Mouse (Mus musculus) limb, embryonic 11.5 days (tissue): ENCODE measurements around the gene Panx3. TPM values are rescaled to one million over a fixed set of nuclear protein-coding genes. Genes with fewer than 3 reads are reported as not detected.

Experiments used
- ATAC-seq: fragments of 200-750 bp; cut with Nextera tagmentation; 2 replicates; pipeline ENCODE4 v1.8.0; 2017; ENCODE audit warnings: low read depth; ENCODE audit not compliant: insufficient number of reproducible peaks, low FRiP score, low TSS enrichment
- DNase-seq: peaks from one replicate; pipeline ENCODE4 v3.0.0-alpha.2; 2015; ENCODE audit warnings: low spot score
- H3K27ac ChIP-seq: fragments of 300-500 bp; sonication (generic); replicated peaks from 2 replicates; pipeline ENCODE4 v1.5.1; 2014; ENCODE audit warnings: low read depth, mild to moderate bottlenecking, low read length
- H3K27me3 ChIP-seq: fragments of 300-500 bp; sonication (generic); 2 replicates; pipeline ENCODE4 v1.6.1; 2014; ENCODE audit warnings: mild to moderate bottlenecking, low read length, mixed read lengths; ENCODE audit not compliant: control insufficient read depth, insufficient read depth
- H3K36me3 ChIP-seq: fragments of 300-500 bp; sonication (generic); 2 replicates; pipeline ENCODE4 v1.6.1; 2014; ENCODE audit warnings: mild to moderate bottlenecking, low read length, moderate library complexity, mixed read lengths; ENCODE audit not compliant: control insufficient read depth, insufficient read depth
- H3K4me1 ChIP-seq: fragments of 300-500 bp; sonication (generic); 2 replicates; pipeline ENCODE4 v1.6.1; 2014; ENCODE audit warnings: low read length, mixed read lengths; ENCODE audit not compliant: control insufficient read depth, insufficient read depth
- H3K4me2 ChIP-seq: fragments of 300-500 bp; sonication (generic); 2 replicates; pipeline ENCODE4 v1.6.1; 2014; ENCODE audit warnings: low read depth, mild to moderate bottlenecking, moderate library complexity; ENCODE audit not compliant: severe bottlenecking
- H3K4me3 ChIP-seq: fragments of 300-500 bp; sonication (generic); 2 replicates; pipeline ENCODE4 v1.5.1; 2014; ENCODE audit warnings: low read depth, low read length
- H3K9ac ChIP-seq: fragments of 300-500 bp; sonication (generic); 2 replicates; pipeline ENCODE4 v1.6.1; 2014; ENCODE audit warnings: mild to moderate bottlenecking, low read length
- H3K9me3 ChIP-seq: fragments of 300-500 bp; sonication (generic); 2 replicates; pipeline ENCODE4 v1.6.1; 2016; ENCODE audit warnings: low read length; ENCODE audit not compliant: control insufficient read depth
- WGBS: fragments of 180-500 bp; shearing (Covaris S2); extraction: QIAGEN DNeasy Blood & Tissue Kit; methylation state at CpG from one replicate; pipeline ENCODE4 v1.1.7; 2014; 5-methylcytosine and 5-hydroxymethylcytosine counted together
- polyA plus RNA-seq: library from polyadenylated mRNA; unstranded; fragments of >200 nt; fragmentation: Nextera tagmentation; extraction: Ambion mirVana; gene quantifications from 2 replicates; pipeline ENCODE4 v1.2.1, GENCODE M21; 2014

The Panx3 gene
- polyA plus RNA-seq, 1 experiment from 2014 or later, result not detected

DNA sequence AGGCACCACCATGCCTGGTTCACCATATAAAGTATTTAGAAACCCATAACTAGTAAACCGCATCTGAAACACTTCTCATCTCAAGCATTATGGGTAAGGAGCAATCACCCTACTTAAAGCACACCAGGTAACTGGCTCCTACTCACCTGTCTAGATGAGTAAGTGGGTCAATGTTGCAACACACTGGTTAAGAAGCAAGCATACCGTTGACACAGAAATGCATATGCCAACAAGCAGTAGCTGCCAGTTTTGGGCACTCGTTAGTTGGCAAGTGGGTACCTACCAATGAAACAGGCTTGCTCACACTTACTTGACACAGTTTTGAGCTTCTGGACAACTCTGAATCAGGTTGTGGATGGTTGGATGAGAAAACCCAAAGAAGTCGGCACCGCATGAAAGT, 18.4 kb downstream of the Panx3 start:
- no peak for DNase-seq
- Histone ChIP-seq H3K27ac (no peak overlapping the region), H3K9me3 (no peaks in the 10 kb centered on the region), H3K36me3 (peaks cover 23% of the 10 kb centered on the region), H3K27me3 (no peaks in the 10 kb centered on the region), H3K9ac (no peak overlapping the region), H3K4me1 (no peaks in the 10 kb centered on the region), H3K4me3 (no peak overlapping the region), H3K4me2 (no peak overlapping the region)
- WGBS, result 94% methylated on average over 5 of the region's 5 CpGs
- no peak for ATAC-seq

DNA sequence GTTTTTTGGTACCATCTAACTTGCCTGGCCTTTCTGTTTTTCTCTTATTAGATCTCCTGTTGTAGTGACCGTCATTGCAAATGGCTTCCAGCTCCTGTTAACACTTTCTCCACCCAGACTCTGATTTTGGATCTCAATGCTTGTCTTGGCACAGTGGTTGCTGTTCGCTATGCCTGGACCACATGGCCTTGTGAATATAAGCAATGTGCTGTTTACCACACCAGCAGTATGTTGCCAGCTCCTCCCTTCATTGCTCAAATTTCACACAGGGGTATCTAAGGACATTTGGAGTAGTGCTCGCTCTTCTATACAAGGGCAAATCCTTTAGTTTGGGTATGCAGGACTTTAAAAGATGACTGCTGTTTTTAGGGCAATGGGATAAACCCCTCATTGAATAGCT, 22.8 kb downstream of the Panx3 start:
- Histone ChIP-seq H3K4me1 (no peaks in the 10 kb centered on the region), H3K4me3 (no peak overlapping the region), H3K27ac (no peak overlapping the region), H3K36me3 (peaks cover 17% of the 10 kb centered on the region), H3K9me3 (no peaks in the 10 kb centered on the region), H3K9ac (no peak overlapping the region), H3K27me3 (no peaks in the 10 kb centered on the region), H3K4me2 (no peak overlapping the region)
- DNase-seq, result no peak
- 84% methylated on average over 3 of the region's 3 CpGs for WGBS
- ATAC-seq, result no peak

DNA sequence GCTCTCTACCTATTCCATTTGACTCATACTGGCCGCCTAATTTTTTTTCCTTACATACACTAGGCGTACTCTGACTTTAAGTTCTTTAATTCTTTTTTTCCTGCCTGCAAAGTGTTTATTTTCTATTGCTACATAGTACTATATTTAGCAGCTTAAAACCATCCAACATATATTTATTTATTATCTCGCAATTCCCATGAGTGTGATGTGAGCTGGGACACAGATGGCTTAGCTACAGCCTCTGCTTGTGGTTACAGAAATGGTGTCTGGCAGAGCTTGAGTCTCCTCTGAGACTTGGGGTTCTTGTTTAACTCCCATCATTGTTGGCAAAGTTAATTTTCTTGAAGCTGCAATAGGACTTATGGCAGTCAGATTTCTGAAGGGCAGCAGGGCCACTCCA, 30.3 kb downstream of the Panx3 start:
- H3K9me3 ChIP-seq, result no peaks in the 10 kb centered on the region
- H3K9ac ChIP-seq, result no peak overlapping the region

DNA sequence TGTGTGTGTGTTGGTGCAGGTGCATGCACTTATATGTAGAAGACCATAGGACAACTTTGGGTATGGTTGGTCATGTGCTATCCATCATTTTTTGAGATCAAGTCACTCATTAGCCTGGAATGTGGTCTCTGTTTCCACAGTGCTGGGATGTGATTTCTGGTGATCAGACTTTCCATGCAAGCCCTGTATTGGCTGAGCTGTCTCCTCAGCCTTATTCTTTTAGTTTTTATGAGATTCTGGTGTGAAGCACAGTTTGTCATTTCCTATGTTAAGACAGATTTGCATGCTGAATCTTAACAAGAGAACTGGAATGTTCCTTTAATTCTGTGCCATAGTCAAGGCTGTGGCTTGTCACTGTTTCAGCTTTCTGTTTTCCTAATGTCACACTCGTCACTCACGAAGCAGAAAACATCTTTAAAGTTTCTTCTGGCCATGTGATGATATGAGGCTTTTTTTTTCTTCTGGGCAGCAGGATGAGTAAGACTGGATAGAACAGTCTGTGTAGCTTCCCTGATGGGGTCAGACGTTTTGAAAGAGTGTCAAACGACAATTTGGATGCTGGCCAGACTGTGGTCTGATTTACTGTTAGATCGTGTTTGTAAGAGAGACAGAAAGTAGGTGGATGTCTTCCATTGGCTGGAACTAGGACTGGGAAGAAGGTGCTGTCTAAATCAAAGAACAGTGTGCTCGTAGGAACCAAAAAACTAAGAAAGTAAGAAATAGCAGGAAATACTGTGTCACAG, 32.1 kb downstream of the Panx3 start:
- Histone ChIP-seq H3K36me3 (no peaks in the 10 kb centered on the region), H3K4me2 (no peak overlapping the region), H3K27me3 (no peaks in the 10 kb centered on the region), H3K27ac (no peak overlapping the region), H3K4me1 (no peaks in the 10 kb centered on the region), H3K4me3 (no peak overlapping the region), H3K9me3 (no peaks in the 10 kb centered on the region), H3K9ac (no peak overlapping the region)
- ATAC-seq (no peak), DNase-seq (no peak)
- WGBS, result 61% methylated on average over 6 of the region's 6 CpGs

More for the DNA sequence above, 30.3 kb downstream of the Panx3 start:
- Histone ChIP-seq H3K4me1 (no peaks in the 10 kb centered on the region), H3K27me3 (no peaks in the 10 kb centered on the region), H3K36me3 (no peaks in the 10 kb centered on the region), H3K27ac (no peak overlapping the region), H3K4me3 (no peak overlapping the region), H3K4me2 (no peak overlapping the region)
- DNase-seq, result no peak
- WGBS, result 87% methylated on average over 3 of the region's 3 CpGs
- no peak for ATAC-seq

DNA sequence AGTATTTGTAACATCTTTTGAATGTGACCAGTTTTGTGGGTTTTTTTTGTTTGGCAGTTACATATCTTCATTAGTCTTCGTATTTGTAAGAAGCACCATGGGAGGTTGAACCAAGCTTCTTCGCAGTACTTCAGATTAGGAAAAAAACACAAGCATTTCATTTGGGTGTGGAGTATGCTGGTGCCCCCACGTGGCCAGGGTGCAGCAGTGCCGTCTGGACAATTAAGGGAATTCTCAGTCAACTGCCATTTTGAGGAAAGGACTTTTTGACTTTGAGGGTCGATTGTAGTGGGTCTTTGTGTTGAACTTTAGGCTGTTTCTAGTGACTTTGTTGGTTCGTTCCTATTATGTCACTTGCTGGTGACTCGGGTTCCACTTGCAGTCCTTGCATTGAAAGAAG, 32.7 kb downstream of the Panx3 start:
- no peaks in the 10 kb centered on the region for H3K9me3 ChIP-seq
- no peaks in the 10 kb centered on the region for H3K36me3 ChIP-seq
- no peak overlapping the region for H3K4me2 ChIP-seq
- ATAC-seq (no peak), DNase-seq (peak; percentile 70)
- no peak overlapping the region for H3K27ac ChIP-seq
- H3K9ac ChIP-seq, result no peak overlapping the region
- no peaks in the 10 kb centered on the region for H3K27me3 ChIP-seq
- WGBS, result 17% methylated on average over 7 of the region's 7 CpGs
- no peaks in the 10 kb centered on the region for H3K4me1 ChIP-seq
- no peak overlapping the region for H3K4me3 ChIP-seq

DNA sequence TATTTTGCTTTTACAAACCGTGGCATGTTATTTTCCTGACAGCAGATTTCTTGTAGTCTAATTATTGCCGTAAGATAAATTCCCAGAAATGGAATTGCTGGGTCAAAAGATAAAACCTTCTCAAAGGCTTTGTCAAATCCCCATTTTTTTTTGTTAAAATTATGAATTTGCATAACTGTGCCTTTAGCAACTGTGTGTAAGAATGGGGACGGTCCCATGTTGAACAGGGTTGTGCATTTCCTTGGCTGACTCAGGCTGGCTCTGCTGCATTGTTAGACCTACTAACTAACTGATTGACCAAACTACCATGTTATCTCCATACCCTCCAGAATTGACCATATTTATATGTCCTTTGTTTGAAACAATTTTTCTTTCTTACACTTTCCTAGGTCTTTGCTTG, 34.8 kb downstream of the Panx3 start:
- WGBS, result 90% methylated on average over 3 of the region's 3 CpGs
- no peak overlapping the region for H3K27ac ChIP-seq
- H3K27me3 ChIP-seq, result no peaks in the 10 kb centered on the region
- H3K4me2 ChIP-seq, result no peak overlapping the region
- DNase-seq (no peak), ATAC-seq (no peak)
- H3K9ac ChIP-seq, result no peak overlapping the region
- no peaks in the 10 kb centered on the region for H3K9me3 ChIP-seq
- no peak overlapping the region for H3K4me3 ChIP-seq
- H3K36me3 ChIP-seq, result no peaks in the 10 kb centered on the region
- H3K4me1 ChIP-seq, result no peaks in the 10 kb centered on the region

DNA sequence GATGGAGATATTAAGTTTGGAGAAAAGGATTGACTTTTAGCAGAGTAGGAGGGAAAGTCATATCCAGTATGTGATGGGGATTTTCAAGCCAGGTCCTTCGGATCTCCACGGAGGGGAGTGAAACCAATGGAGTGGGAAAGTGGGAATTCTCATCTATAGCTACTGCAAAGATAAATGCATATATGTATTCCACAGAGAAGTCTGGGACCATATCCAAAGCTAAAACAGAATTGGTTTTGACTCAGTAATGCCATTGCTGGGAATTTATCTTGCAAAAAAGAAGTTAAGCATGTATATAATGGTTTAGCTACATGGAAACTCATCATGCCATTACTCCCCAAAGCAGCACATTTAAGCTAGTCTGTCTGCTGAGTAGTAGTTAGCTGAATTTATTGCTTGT, 36.7 kb downstream of the Panx3 start:
- no peak overlapping the region for H3K4me2 ChIP-seq
- no peaks in the 10 kb centered on the region for H3K36me3 ChIP-seq
- no peaks in the 10 kb centered on the region for H3K27me3 ChIP-seq
- no peak overlapping the region for H3K9ac ChIP-seq
- no peak for DNase-seq
- WGBS, result 85% methylated on average over 2 of the region's 2 CpGs
- no peak overlapping the region for H3K27ac ChIP-seq
- H3K4me3 ChIP-seq, result no peak overlapping the region
- ATAC-seq, result no peak
- H3K9me3 ChIP-seq, result no peaks in the 10 kb centered on the region
- no peaks in the 10 kb centered on the region for H3K4me1 ChIP-seq

DNA sequence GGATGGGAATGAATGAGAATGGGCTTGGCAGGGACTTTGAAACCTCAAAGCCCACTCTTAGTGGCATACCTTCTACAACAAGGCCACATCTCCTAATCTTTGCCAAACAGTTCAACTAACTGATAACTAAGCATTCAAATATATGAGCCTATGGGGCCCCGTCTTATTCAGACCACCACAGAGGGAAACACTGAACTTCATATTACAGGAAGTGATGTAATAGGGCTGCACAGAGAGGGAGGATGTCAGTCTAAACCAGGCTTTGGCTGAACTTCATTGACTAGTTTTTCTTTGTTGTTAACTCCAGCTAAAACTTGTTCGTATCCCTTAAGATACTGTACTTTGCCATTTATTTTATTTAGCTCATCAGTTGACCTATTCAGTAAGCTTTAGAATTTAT, 39.1 kb downstream of the Panx3 start:
- 92% methylated on average over 2 of the region's 2 CpGs for WGBS
- H3K4me3 ChIP-seq, result no peak overlapping the region
- H3K27me3 ChIP-seq, result no peaks in the 10 kb centered on the region
- H3K9ac ChIP-seq, result no peak overlapping the region
- DNase-seq, result no peak
- no peaks in the 10 kb centered on the region for H3K9me3 ChIP-seq
- H3K4me1 ChIP-seq, result no peaks in the 10 kb centered on the region
- no peak overlapping the region for H3K27ac ChIP-seq
- no peaks in the 10 kb centered on the region for H3K36me3 ChIP-seq
- no peak for ATAC-seq
- H3K4me2 ChIP-seq, result no peak overlapping the region

DNA sequence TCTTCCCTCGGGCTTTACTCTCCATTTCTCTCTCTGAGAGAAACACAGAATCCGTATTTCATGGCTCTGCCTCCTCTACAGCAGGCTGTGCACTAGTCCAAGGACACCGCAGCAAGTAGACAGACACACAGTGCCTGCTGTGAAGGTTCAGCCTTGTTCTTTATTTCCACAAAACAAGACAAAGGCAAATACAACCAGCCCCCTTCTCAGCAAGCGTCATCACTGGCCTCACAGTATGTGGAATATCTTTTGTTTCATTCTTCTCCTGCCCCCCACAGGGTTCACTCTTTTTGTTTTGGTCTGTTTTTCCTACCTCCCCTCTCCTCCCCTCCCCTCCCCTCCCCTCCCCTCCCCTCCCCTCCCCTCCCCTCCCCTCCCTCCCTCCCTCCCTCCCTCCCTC, 40.5 kb downstream of the Panx3 start:
- ATAC-seq, result no peak
- Histone ChIP-seq H3K4me1 (no peaks in the 10 kb centered on the region), H3K27ac (no peak overlapping the region), H3K4me3 (no peak overlapping the region), H3K27me3 (no peaks in the 10 kb centered on the region), H3K9me3 (no peaks in the 10 kb centered on the region), H3K36me3 (no peaks in the 10 kb centered on the region), H3K9ac (no peak overlapping the region), H3K4me2 (no peak overlapping the region)
- WGBS, result 76% methylated on average over 4 of the region's 4 CpGs
- DNase-seq, result no peak
